Mouse (Mus musculus): ENCODE measurements at regions not wholly inside any gene's neighbourhood (a gene's known extent, or its start where the extent isn't known, plus 50 kb on each side); places are given as distances from the start of the nearest gene placed in this dataset.

DNA sequence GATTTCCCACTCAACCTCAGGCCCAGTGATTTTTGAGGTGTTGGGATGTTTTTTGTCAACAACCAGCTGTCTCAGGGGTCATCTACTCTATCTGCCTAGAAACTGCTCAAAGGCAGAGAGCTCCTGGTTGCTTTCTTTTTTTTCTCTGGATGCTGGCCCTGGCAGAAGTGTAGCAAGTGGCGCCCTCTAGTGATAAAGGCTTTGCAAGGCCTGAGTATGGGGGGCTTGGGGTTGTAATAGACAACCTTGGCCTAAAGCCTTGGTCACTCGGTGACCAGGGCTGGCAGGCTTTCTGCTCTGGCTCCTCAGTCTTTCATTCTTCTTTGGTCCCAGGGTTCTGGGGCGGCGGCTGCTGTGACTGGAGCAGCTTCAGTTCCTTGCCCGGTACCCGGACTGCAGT, 142.0 kb upstream of the Kcng1 start:
- no peak for TF ChIP-seq E2F4 (IDR thresholded peaks at IDR 0.05; ENCODE audit: insufficient read depth)
- TF ChIP-seq MAX (IDR thresholded peaks at IDR 0.05; ENCODE audit: low read depth) = no peak
- no peak for TF ChIP-seq POLR2A (IDR thresholded peaks at IDR 0.05; ENCODE audit: insufficient read length, low read depth)
- no peak for TF ChIP-seq MYOD1 (IDR thresholded peaks at IDR 0.05; ENCODE audit: control insufficient read depth in 1 of 3, insufficient read length in 2 of 3, low read depth in 2 of 3)
- no peak for TF ChIP-seq POLR2AphosphoS2 (IDR thresholded peaks at IDR 0.05; ENCODE audit: insufficient read length, low read depth)
- TF ChIP-seq CEBPB (IDR thresholded peaks at IDR 0.05; ENCODE audit: insufficient read depth, poor library complexity, severe bottlenecking) = no peak
- no peak for TF ChIP-seq USF1 (IDR thresholded peaks at IDR 0.05; ENCODE audit: low read depth)
- no peak for TF ChIP-seq TCF3 (IDR thresholded peaks at IDR 0.05; ENCODE audit: insufficient read length, low read depth)
- no peak for TF ChIP-seq TCF12 (IDR thresholded peaks at IDR 0.05; ENCODE audit: insufficient read depth, poor library complexity, severe bottlenecking)
- no peak for TF ChIP-seq REST (IDR thresholded peaks at IDR 0.05; ENCODE audit: insufficient read depth, insufficient read length)
